Mouse (Mus musculus): ENCODE results near the gene Cars. TPM values are rescaled to one million over a fixed set of nuclear protein-coding genes. Genes with fewer than 3 reads are reported as not detected.

Gene Cars
- polyA plus RNA-seq, 1 experiment from 2014 or later: 24.3 TPM

GRCm38 (mm10) chr7:143627555-143628286 is 27.8 kb upstream of the Cars start:
- no peaks in the 10 kb centered on the region for H3K36me3 ChIP-seq (ENCODE audit: control insufficient read depth, insufficient read depth, low read length)
- WGBS: 39% methylated on average over 10 of the region's 10 CpGs
- H3K9ac ChIP-seq (ENCODE audit: low read length): no peak overlapping the region
- no peaks in the 10 kb centered on the region for H3K9me3 ChIP-seq (ENCODE audit: control insufficient read depth, low read length)
- no peak overlapping the region for H3K27ac ChIP-seq (replicated peaks in 1 of 2; ENCODE audit: control insufficient read depth in 1 of 2, insufficient read depth in 1 of 2, low read depth in 2 of 2, low read length in 2 of 2)
- H3K4me3 ChIP-seq (ENCODE audit: control insufficient read depth in 1 of 2, insufficient read depth in 1 of 2, low read depth in 1 of 2, low read length in 2 of 2): no peak overlapping the region
- no peak overlapping the region for H3K4me2 ChIP-seq (ENCODE audit: low read length)
- no peaks in the 10 kb centered on the region for H3K4me1 ChIP-seq (ENCODE audit: control insufficient read depth in 2 of 2, insufficient read depth in 2 of 2, low read length in 2 of 2)
- no peaks in the 10 kb centered on the region for H3K27me3 ChIP-seq (ENCODE audit: control insufficient read depth, insufficient read depth, low read length)
- ATAC-seq (ENCODE audit: insufficient number of reproducible peaks, insufficient read depth, low FRiP score, low read depth): no peak

- no peak overlapping the region for H3K4me2 ChIP-seq (ENCODE audit: low read length)
- H3K27me3 ChIP-seq (ENCODE audit: control insufficient read depth, insufficient read depth, low read length): no peaks in the 10 kb centered on the region
- no peak overlapping the region for H3K27ac ChIP-seq (replicated peaks in 1 of 2; ENCODE audit: control insufficient read depth in 1 of 2, insufficient read depth in 1 of 2, low read depth in 2 of 2, low read length in 2 of 2)
- no peaks in the 10 kb centered on the region for H3K4me1 ChIP-seq (ENCODE audit: control insufficient read depth in 2 of 2, insufficient read depth in 2 of 2, low read length in 2 of 2)
- H3K36me3 ChIP-seq (ENCODE audit: control insufficient read depth, insufficient read depth, low read length): no peaks in the 10 kb centered on the region
- no peak overlapping the region for H3K4me3 ChIP-seq (ENCODE audit: control insufficient read depth in 1 of 2, insufficient read depth in 1 of 2, low read depth in 1 of 2, low read length in 2 of 2)
- no peak for ATAC-seq (ENCODE audit: insufficient number of reproducible peaks, insufficient read depth, low FRiP score, low read depth)
- no peaks in the 10 kb centered on the region for H3K9me3 ChIP-seq (ENCODE audit: control insufficient read depth, low read length)
- no peak overlapping the region for H3K9ac ChIP-seq (ENCODE audit: low read length)
- 53% methylated on average over 2 of the region's 2 CpGs for WGBS
Observed at GRCm38 (mm10) chr7:143626178-143626577, 26.3 kb upstream of the Cars start.

GRCm38 (mm10) chr7:143625151-143625550 is 25.3 kb upstream of the Cars start:
- no peak for ATAC-seq (ENCODE audit: insufficient number of reproducible peaks, insufficient read depth, low FRiP score, low read depth)
- Histone ChIP-seq H3K36me3 (ENCODE audit: control insufficient read depth, insufficient read depth, low read length) (no peaks in the 10 kb centered on the region), H3K27me3 (ENCODE audit: control insufficient read depth, insufficient read depth, low read length) (no peaks in the 10 kb centered on the region), H3K4me2 (ENCODE audit: low read length) (no peak overlapping the region), H3K4me1 (ENCODE audit: control insufficient read depth in 2 of 2, insufficient read depth in 2 of 2, low read length in 2 of 2) (no peaks in the 10 kb centered on the region), H3K27ac (replicated peaks in 1 of 2; ENCODE audit: control insufficient read depth in 1 of 2, insufficient read depth in 1 of 2, low read depth in 2 of 2, low read length in 2 of 2) (no peak overlapping the region), H3K9ac (ENCODE audit: low read length) (no peak overlapping the region), H3K4me3 (ENCODE audit: control insufficient read depth in 1 of 2, insufficient read depth in 1 of 2, low read depth in 1 of 2, low read length in 2 of 2) (no peak overlapping the region), H3K9me3 (ENCODE audit: control insufficient read depth, low read length) (no peaks in the 10 kb centered on the region)
- WGBS: 54% methylated on average over 5 of the region's 5 CpGs

GRCm38 (mm10) chr7:143624561-143624960 is 24.7 kb upstream of the Cars start:
- ATAC-seq (ENCODE audit: insufficient number of reproducible peaks, insufficient read depth, low FRiP score, low read depth): no peak
- Histone ChIP-seq H3K4me1 (ENCODE audit: control insufficient read depth in 2 of 2, insufficient read depth in 2 of 2, low read length in 2 of 2) (no peaks in the 10 kb centered on the region), H3K36me3 (ENCODE audit: control insufficient read depth, insufficient read depth, low read length) (no peaks in the 10 kb centered on the region), H3K9ac (ENCODE audit: low read length) (no peak overlapping the region), H3K27me3 (ENCODE audit: control insufficient read depth, insufficient read depth, low read length) (no peaks in the 10 kb centered on the region), H3K4me2 (ENCODE audit: low read length) (no peak overlapping the region), H3K9me3 (ENCODE audit: control insufficient read depth, low read length) (no peaks in the 10 kb centered on the region), H3K27ac (replicated peaks in 1 of 2; ENCODE audit: control insufficient read depth in 1 of 2, insufficient read depth in 1 of 2, low read depth in 2 of 2, low read length in 2 of 2) (no peak overlapping the region), H3K4me3 (ENCODE audit: control insufficient read depth in 1 of 2, insufficient read depth in 1 of 2, low read depth in 1 of 2, low read length in 2 of 2) (no peak overlapping the region)
- WGBS: 66% methylated on average over 3 of the region's 3 CpGs

- 52% methylated on average over 1 of the region's 1 CpGs for WGBS
- H3K4me1 ChIP-seq (ENCODE audit: control insufficient read depth in 2 of 2, insufficient read depth in 2 of 2, low read length in 2 of 2): no peaks in the 10 kb centered on the region
- no peak for ATAC-seq (ENCODE audit: insufficient number of reproducible peaks, insufficient read depth, low FRiP score, low read depth)
- H3K36me3 ChIP-seq (ENCODE audit: control insufficient read depth, insufficient read depth, low read length): no peaks in the 10 kb centered on the region
- H3K27ac ChIP-seq (replicated peaks in 1 of 2; ENCODE audit: control insufficient read depth in 1 of 2, insufficient read depth in 1 of 2, low read depth in 2 of 2, low read length in 2 of 2): no peak overlapping the region
- H3K9me3 ChIP-seq (ENCODE audit: control insufficient read depth, low read length): no peaks in the 10 kb centered on the region
- H3K9ac ChIP-seq (ENCODE audit: low read length): no peak overlapping the region
- no peak overlapping the region for H3K4me2 ChIP-seq (ENCODE audit: low read length)
- H3K27me3 ChIP-seq (ENCODE audit: control insufficient read depth, insufficient read depth, low read length): no peaks in the 10 kb centered on the region
- H3K4me3 ChIP-seq (ENCODE audit: control insufficient read depth in 1 of 2, insufficient read depth in 1 of 2, low read depth in 1 of 2, low read length in 2 of 2): no peak overlapping the region
Observed at GRCm38 (mm10) chr7:143620951-143621350, 21.1 kb upstream of the Cars start.

- WGBS: 36% methylated on average over 9 of the region's 9 CpGs
- peak overlapping the region; percentile 42 to 56; a peak in 2 of 4 replicates for H3K27ac ChIP-seq (replicated peaks in 1 of 2; ENCODE audit: control insufficient read depth in 1 of 2, insufficient read depth in 1 of 2, low read depth in 2 of 2, low read length in 2 of 2)
- 0 out of 2 replicates have a peak overlapping the region, but pooled peaks have one; percentile 3 for H3K4me2 ChIP-seq (ENCODE audit: low read length)
- H3K9ac ChIP-seq (ENCODE audit: low read length): no peak overlapping the region
- ATAC-seq (ENCODE audit: insufficient number of reproducible peaks, insufficient read depth, low FRiP score, low read depth): no peak
- H3K4me3 ChIP-seq (ENCODE audit: control insufficient read depth in 1 of 2, insufficient read depth in 1 of 2, low read depth in 1 of 2, low read length in 2 of 2): no peak overlapping the region
- H3K9me3 ChIP-seq (ENCODE audit: control insufficient read depth, low read length): peaks cover 5% of the 10 kb centered on the region
- H3K36me3 ChIP-seq (ENCODE audit: control insufficient read depth, insufficient read depth, low read length): no peaks in the 10 kb centered on the region
- H3K27me3 ChIP-seq (ENCODE audit: control insufficient read depth, insufficient read depth, low read length): no peaks in the 10 kb centered on the region
- no peaks in the 10 kb centered on the region for H3K4me1 ChIP-seq (ENCODE audit: control insufficient read depth in 2 of 2, insufficient read depth in 2 of 2, low read length in 2 of 2)
Observed at GRCm38 (mm10) chr7:143614404-143615135, 14.7 kb upstream of the Cars start.

GRCm38 (mm10) chr7:143612215-143612614 is 12.3 kb upstream of the Cars start:
- Histone ChIP-seq H3K4me2 (ENCODE audit: low read length) (no peak overlapping the region), H3K4me3 (ENCODE audit: control insufficient read depth in 1 of 2, insufficient read depth in 1 of 2, low read depth in 1 of 2, low read length in 2 of 2) (no peak overlapping the region), H3K9me3 (ENCODE audit: control insufficient read depth, low read length) (peaks cover 5% of the 10 kb centered on the region), H3K9ac (ENCODE audit: low read length) (no peak overlapping the region), H3K27me3 (ENCODE audit: control insufficient read depth, insufficient read depth, low read length) (no peaks in the 10 kb centered on the region), H3K36me3 (ENCODE audit: control insufficient read depth, insufficient read depth, low read length) (no peaks in the 10 kb centered on the region), H3K27ac (replicated peaks in 1 of 2; ENCODE audit: control insufficient read depth in 1 of 2, insufficient read depth in 1 of 2, low read depth in 2 of 2, low read length in 2 of 2) (no peak overlapping the region), H3K4me1 (ENCODE audit: control insufficient read depth in 2 of 2, insufficient read depth in 2 of 2, low read length in 2 of 2) (no peaks in the 10 kb centered on the region)
- no peak for ATAC-seq (ENCODE audit: insufficient number of reproducible peaks, insufficient read depth, low FRiP score, low read depth)
- WGBS: 50% methylated on average over 3 of the region's 3 CpGs
